Mouse (Mus musculus) splenic B cell, adult 2 months (primary cell): ENCODE measurements around the gene Rtkn2.
A peak's percentile ranks its signal among the peaks of the same experiment; 100 is the strongest.

Experiments
- DNase-seq: peaks from one replicate; pipeline ENCODE4 v3.0.0-alpha.2; 2011; ENCODE audit warnings: low read depth, low spot score
- H3K27me3 ChIP-seq: 2 replicates; pipeline ENCODE4 v1.6.1; 2012; ENCODE audit warnings: mild to moderate bottlenecking, low read length, moderate library complexity, mixed read lengths; ENCODE audit not compliant: control insufficient read depth, poor library complexity, insufficient read depth, severe bottlenecking
- H3K36me3 ChIP-seq: 2 replicates; pipeline ENCODE4 v1.6.1; 2012; ENCODE audit warnings: mild to moderate bottlenecking, low read length, moderate library complexity, mixed read lengths; ENCODE audit not compliant: control insufficient read depth, poor library complexity, insufficient read depth, severe bottlenecking

The Rtkn2 gene

GRCm38 (mm10) chr10:67966983-67967382 is 12.4 kb upstream of the Rtkn2 start:
- no peaks in the 10 kb centered on the region for H3K27me3 ChIP-seq
- H3K36me3 ChIP-seq, result no peaks in the 10 kb centered on the region
- DNase-seq, result no peak

DNA sequence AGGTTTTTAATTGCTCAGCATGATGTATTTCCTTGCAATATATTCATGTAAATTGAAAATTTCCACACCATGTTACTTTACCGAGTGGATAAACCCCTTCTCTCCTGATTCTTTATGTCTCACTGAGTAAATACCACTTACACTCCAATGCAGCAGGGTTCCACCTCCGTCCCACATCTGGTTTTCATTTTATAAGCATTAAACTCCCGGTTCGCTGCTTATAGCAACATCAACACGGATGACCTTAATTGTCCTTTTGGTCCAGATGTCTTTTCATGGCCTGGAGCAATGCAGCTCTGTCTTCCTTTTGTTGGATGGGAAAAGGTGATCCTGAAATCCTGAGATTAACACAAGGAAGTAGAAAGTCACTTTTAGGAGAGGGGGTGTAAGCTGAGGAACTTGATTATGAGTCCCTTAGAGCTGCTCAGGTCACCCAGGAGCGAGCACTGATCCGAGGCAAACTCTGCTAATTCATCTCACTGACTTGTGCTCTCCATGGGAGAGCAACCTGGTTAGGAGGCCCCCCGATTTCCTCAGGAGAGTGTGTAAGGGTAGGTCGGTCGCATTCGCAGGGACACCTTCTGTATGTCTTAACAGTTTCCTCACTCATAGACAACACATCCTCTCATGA is 8.1 kb upstream of the Rtkn2 start:
- no peak for DNase-seq
- no peaks in the 10 kb centered on the region for H3K27me3 ChIP-seq
- no peaks in the 10 kb centered on the region for H3K36me3 ChIP-seq

DNA sequence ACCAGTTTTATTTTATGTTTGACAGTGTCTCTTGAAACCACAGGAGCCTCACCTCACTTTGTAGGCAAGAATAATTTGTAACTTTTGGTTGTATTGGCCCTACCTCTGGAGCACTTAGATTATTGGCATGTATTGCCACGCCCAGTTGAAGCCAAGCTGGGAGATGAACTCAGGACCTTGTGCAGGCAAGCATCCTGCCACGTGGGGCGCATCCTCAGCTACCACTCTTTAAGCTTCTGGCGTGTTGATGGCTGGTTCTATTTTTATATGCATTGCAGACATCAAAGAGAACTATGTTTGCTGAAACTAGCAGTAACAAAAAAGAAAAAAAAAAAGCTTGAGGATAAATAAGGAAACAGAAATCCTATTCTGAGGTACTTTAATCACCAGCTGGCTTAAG is 2.1 kb upstream of the Rtkn2 start:
- no peaks in the 10 kb centered on the region for H3K27me3 ChIP-seq
- no peaks in the 10 kb centered on the region for H3K36me3 ChIP-seq
- no peak for DNase-seq

DNA sequence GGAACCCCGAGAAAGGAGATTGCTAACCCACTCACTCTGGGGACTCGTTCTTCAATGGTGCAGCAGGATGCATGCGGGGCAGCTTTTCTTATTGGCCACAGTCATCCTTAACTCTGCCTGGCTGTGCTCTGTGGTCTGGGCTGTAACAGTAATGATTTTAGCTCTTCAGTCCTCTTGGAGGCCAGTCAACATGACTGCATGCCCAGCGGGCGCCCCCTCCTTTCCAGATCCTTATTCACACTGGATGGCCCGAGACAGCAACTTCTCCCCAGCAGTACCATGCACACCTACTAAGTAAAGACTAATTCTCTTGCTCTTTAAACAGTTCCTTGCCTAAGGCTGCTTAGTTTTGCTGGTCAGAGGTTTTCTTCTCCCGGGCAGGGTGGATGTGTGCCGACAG is 4.4 kb downstream of the Rtkn2 start:
- Histone ChIP-seq H3K36me3 (no peaks in the 10 kb centered on the region), H3K27me3 (no peaks in the 10 kb centered on the region)
- DNase-seq, result no peak

- DNase-seq, result peak; percentile 70
Measured at GRCm38 (mm10) chr10:67984271-67984943, 5.0 kb downstream of the Rtkn2 start.

DNA sequence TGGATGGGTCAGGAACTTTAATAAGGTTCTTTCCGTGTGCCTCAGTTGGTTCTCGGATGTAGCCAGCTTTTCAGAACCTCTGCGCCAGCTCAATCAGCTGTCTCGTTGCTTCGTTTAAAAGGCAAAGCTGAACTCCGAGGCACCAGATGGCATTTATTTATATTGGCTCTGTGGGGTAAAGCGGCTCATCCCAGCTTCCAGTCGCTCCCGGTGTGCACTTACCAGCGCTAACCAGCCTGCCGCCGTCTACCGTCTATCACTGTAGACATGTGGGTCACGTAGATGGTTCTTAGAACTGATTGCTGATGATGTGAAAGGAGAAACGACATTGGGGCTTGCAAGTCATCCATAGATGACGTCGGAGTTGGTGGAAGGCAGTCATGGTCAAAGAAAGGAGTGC is 5.7 kb downstream of the Rtkn2 start:
- DNase-seq, result no peak
- Histone ChIP-seq H3K27me3 (no peaks in the 10 kb centered on the region), H3K36me3 (no peaks in the 10 kb centered on the region)

More at GRCm38 (mm10) chr10:67984271-67984943, 5.0 kb downstream of the Rtkn2 start:
- H3K27me3 ChIP-seq, result no peaks in the 10 kb centered on the region
- H3K36me3 ChIP-seq, result no peaks in the 10 kb centered on the region

DNA sequence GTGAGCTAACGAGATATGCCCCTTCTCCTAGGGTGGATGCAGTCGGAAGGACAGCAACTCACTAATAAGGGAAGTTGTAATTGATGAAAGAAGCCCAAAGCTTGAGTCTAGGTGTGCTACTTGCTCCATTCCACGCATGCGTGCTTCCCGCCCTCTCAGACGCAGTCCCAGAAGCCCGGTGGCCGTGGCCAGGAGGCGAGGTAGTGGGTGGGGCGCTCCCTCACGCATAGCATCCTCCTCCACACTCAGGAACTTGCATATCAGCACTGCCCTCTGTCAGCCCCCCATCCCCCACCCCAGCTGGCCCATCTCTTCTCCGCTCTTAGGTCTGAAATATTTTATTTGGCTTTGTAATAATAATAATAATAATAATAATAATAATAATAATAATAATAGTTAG is 16.0 kb downstream of the Rtkn2 start:
- no peak for DNase-seq
- Histone ChIP-seq H3K36me3 (no peaks in the 10 kb centered on the region), H3K27me3 (no peaks in the 10 kb centered on the region)

- DNase-seq, result peak; percentile 58
- H3K36me3 ChIP-seq, result no peaks in the 10 kb centered on the region
- no peaks in the 10 kb centered on the region for H3K27me3 ChIP-seq
Measured at GRCm38 (mm10) chr10:67996171-67996570, 16.8 kb downstream of the Rtkn2 start.

DNA sequence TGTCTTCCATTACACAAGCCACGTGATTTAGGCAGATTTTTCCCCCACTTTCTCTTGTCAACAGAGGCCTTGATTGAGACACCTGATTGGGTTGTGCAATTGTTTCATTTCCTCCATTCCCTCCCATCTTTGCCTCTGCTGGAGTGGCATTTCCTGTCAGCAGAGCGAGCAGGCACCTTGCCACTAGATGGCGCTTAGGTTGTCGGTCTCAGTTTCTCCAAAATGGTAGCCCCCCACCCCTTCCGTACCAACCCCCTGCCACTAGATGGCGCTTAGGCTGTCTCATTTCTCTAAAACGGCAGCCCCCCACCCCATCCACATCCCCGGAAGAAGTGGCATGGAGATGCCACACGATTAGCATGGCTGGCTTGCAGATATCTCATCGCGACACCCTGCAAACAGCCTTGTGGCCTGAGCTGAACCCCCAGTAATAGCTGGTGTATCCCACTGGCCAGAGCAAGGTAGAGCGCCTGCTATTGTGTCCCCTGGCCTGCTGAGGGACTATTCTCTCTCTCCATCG is 18.8 kb downstream of the Rtkn2 start:
- DNase-seq, result peak; percentile 63
- Histone ChIP-seq H3K27me3 (no peaks in the 10 kb centered on the region), H3K36me3 (no peaks in the 10 kb centered on the region)

DNA sequence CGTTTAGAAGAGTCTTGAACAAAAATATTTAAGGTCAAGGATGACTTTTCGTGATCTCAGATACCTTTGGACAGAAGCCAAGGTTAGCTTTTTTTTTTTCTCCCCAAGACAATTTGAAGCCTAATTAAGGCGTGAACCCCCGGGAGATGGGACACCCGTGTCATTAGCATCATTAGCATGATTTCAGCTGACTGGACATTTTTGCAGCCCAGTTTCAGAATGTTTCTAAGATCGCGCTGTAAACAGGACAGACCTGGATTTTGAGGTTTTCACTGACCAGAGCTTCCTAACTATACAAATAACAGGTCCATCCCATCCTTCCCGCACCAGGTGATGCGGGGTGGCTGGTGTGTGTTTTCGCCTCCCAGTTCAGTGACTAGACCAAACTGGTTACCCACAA is 19.8 kb downstream of the Rtkn2 start:
- Histone ChIP-seq H3K36me3 (no peaks in the 10 kb centered on the region), H3K27me3 (no peaks in the 10 kb centered on the region)
- no peak for DNase-seq

GRCm38 (mm10) chr10:68001456-68001855 is 22.1 kb downstream of the Rtkn2 start:
- Histone ChIP-seq H3K36me3 (no peaks in the 10 kb centered on the region), H3K27me3 (no peaks in the 10 kb centered on the region)
- peak; percentile 12 for DNase-seq

- Histone ChIP-seq H3K36me3 (no peaks in the 10 kb centered on the region), H3K27me3 (no peaks in the 10 kb centered on the region)
- no peak for DNase-seq
Measured at GRCm38 (mm10) chr10:68003651-68004422, 24.5 kb downstream of the Rtkn2 start.

DNA sequence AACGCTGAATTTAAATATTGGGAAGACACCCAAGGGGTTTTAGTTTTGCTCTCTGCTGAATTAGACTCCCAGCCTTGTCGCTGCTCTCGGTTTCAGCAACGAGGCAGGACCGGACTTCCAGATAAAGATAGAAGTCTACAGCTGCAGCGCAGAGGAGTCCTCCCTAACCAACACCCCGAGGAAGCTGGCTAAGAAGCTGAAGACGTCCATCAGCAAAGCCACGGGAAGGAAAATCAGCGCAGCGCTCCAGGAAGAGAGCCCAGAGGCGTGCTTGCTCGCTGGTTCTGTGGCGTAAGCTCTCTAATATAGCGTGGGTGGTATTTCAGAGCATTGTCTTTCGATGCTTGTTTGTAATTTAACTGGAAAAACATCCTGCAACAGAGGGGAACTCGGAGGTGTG is 26.0 kb downstream of the Rtkn2 start:
- Histone ChIP-seq H3K27me3 (no peaks in the 10 kb centered on the region), H3K36me3 (no peaks in the 10 kb centered on the region)
- no peak for DNase-seq

DNA sequence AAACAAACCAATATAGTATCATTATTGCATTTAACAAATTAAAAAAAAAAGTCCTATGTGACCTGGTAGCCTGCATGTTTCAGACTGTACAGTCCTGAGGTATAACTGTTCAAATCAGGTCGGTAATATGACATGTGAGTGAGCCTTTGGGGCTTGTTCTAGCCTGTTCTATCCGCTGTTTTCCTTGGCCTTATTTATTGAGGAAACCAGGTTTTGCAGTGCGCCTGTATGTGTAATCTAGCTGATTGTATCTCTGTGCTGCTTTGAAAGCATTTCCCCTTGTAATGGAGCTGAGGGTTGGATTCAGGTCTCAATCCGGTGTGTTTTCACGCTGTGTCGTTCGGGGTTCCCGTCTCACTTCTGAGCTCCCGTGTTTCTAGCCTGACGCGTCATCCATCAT is 27.1 kb downstream of the Rtkn2 start:
- DNase-seq, result no peak
- Histone ChIP-seq H3K27me3 (no peaks in the 10 kb centered on the region), H3K36me3 (no peaks in the 10 kb centered on the region)

DNA sequence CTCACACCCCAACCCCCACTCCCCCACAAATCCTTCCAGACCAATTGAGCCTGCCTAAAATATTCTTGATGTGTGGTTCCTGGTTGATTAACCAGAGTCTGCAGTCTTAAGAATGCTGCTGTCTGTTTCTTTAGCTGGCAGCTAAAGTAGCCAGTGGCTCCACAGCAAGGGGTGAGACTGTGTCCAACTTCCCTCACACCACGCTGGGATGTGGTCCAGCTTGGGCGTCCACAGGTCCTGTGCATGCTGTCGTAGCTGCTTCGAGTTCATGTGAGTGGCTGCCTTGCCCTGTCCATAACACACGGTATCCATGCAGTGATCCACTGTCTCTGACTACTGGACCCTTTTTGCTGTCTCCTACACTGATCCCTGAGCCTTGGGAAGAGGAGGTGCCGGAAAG is 27.7 kb downstream of the Rtkn2 start:
- Histone ChIP-seq H3K36me3 (no peaks in the 10 kb centered on the region), H3K27me3 (no peaks in the 10 kb centered on the region)
- no peak for DNase-seq
